Mouse (Mus musculus) hindbrain, embryonic 10.5 days (tissue): ENCODE measurements around the gene Gm35315. TPM values are rescaled to one million over a fixed set of nuclear protein-coding genes. Genes with fewer than 3 reads are reported as not detected.
A peak's percentile ranks its signal among the peaks of the same experiment; 100 is the strongest.
"Not testable (repeated sequence)": the region's sequence is repeated elsewhere in the genome, so short reads cannot be mapped to it uniquely, and the experiment has no call there.

Experiments
- DNase-seq: peaks from one replicate; pipeline ENCODE4 v3.0.0-alpha.2; 2017; ENCODE audit warnings: low spot score
- H3K27ac ChIP-seq: fragments of 300-500 bp; sonication (generic); 2 replicates; pipeline ENCODE4 v1.5.1; 2016; ENCODE audit warnings: mild to moderate bottlenecking, moderate library complexity
- H3K27me3 ChIP-seq: fragments of 300-500 bp; sonication (generic); 2 replicates; pipeline ENCODE4 v1.6.1; 2016; ENCODE audit warnings: mild to moderate bottlenecking; ENCODE audit not compliant: poor library complexity, insufficient read depth, severe bottlenecking
- H3K36me3 ChIP-seq: fragments of 300-500 bp; sonication (generic); 2 replicates; pipeline ENCODE4 v1.6.1; 2016; ENCODE audit warnings: mild to moderate bottlenecking, moderate library complexity
- H3K4me1 ChIP-seq: fragments of 300-500 bp; sonication (generic); replicated peaks from 2 replicates; pipeline ENCODE4 v1.6.1; 2016; ENCODE audit warnings: mild to moderate bottlenecking
- H3K4me3 ChIP-seq: fragments of 300-500 bp; sonication (generic); 2 replicates; pipeline ENCODE4 v1.5.1; 2016; ENCODE audit warnings: mild to moderate bottlenecking, moderate library complexity
- H3K9me3 ChIP-seq: fragments of 300-500 bp; sonication (generic); 2 replicates; pipeline ENCODE4 v1.6.1; 2016; ENCODE audit warnings: mild to moderate bottlenecking, moderate library complexity
- WGBS: fragments of 180-500 bp; shearing (Covaris S2); methylation state at CpG from one replicate; pipeline ENCODE4 v1.1.7; 2016; 5-methylcytosine and 5-hydroxymethylcytosine counted together
- polyA plus RNA-seq: library from polyadenylated mRNA; unstranded; fragments of >200 nt; fragmentation: Nextera tagmentation; extraction: Ambion mirVana; gene quantifications from 2 replicates; pipeline ENCODE4 v1.2.1, GENCODE M21; 2016

Gm35315 gene
- polyA plus RNA-seq, 1 experiment from 2014 or later = 1.2 TPM

- no peak overlapping the region for H3K4me3 ChIP-seq
- WGBS = 39% methylated on average over 1 of the region's 1 CpGs
- 0 out of 2 replicates have a peak overlapping the region, but pooled peaks have one; percentile 9 for H3K27ac ChIP-seq
- H3K36me3 ChIP-seq = peaks cover 20% of the 10 kb centered on the region
- peaks cover 44% of the 10 kb centered on the region for H3K4me1 ChIP-seq
- H3K27me3 ChIP-seq = peaks cover 20% of the 10 kb centered on the region
- DNase-seq = no peak
- peaks cover 2% of the 10 kb centered on the region; the same call in 1 of the 2 replicates for H3K9me3 ChIP-seq
Observed at GRCm38 (mm10) chr5:110098991-110099477, 4.8 kb upstream of the Gm35315 start.

GRCm38 (mm10) chr5:110094847-110095213 is 610 bp upstream of the Gm35315 start:
- Histone ChIP-seq H3K4me1 (peaks cover 21% of the 10 kb centered on the region), H3K27me3 (no peaks in the 10 kb centered on the region; the same call in 1 of the 2 replicates), H3K9me3 (no peaks in the 10 kb centered on the region), H3K36me3 (no peaks in the 10 kb centered on the region), H3K27ac (peak overlapping the region; percentile 91), H3K4me3 (peak overlapping the region; percentile 63)
- DNase-seq = no peak
- 6% methylated on average over 4 of the region's 4 CpGs for WGBS

GRCm38 (mm10) chr5:110091546-110091945 is 2.7 kb downstream of the Gm35315 start:
- no peak for DNase-seq
- WGBS = 82% methylated on average over 2 of the region's 2 CpGs

GRCm38 (mm10) chr5:110086161-110086866 is 7.9 kb downstream of the Gm35315 start:
- Histone ChIP-seq H3K4me3 (no peak overlapping the region), H3K27ac (no peak overlapping the region), H3K27me3 (no peaks in the 10 kb centered on the region), H3K4me1 (no peaks in the 10 kb centered on the region), H3K9me3 (peaks cover 19% of the 10 kb centered on the region; the same call in 1 of the 2 replicates), H3K36me3 (no peaks in the 10 kb centered on the region)
- DNase-seq = no peak
- 32% methylated on average over 14 of the region's 14 CpGs for WGBS

More at GRCm38 (mm10) chr5:110091546-110091945, 2.7 kb downstream of the Gm35315 start:
- Histone ChIP-seq H3K27me3 (no peaks in the 10 kb centered on the region), H3K9me3 (0 out of 2 replicates have a peak, but pooled peaks cover under 1% of the 10 kb centered on the region), H3K27ac (no peak overlapping the region), H3K36me3 (no peaks in the 10 kb centered on the region), H3K4me1 (peaks cover 12% of the 10 kb centered on the region), H3K4me3 (no peak overlapping the region)

GRCm38 (mm10) chr5:110082961-110083360 is 11.3 kb downstream of the Gm35315 start:
- H3K4me1 ChIP-seq = no peaks in the 10 kb centered on the region
- no peak overlapping the region for H3K27ac ChIP-seq
- peaks cover 43% of the 10 kb centered on the region for H3K9me3 ChIP-seq
- H3K36me3 ChIP-seq = peaks cover 12% of the 10 kb centered on the region
- 85% methylated on average over 4 of the region's 4 CpGs for WGBS
- DNase-seq = no peak
- H3K27me3 ChIP-seq = no peaks in the 10 kb centered on the region
- no peak overlapping the region for H3K4me3 ChIP-seq

- H3K4me3 ChIP-seq, H3K36me3 ChIP-seq, H3K4me1 ChIP-seq, H3K27ac ChIP-seq, H3K27me3 ChIP-seq, DNase-seq: not testable (repeated sequence)
- whole genome bisulfite sequencing = 80% methylated on average over 2 of the region's 2 CpGs
- peaks cover 37% of the 10 kb centered on the region for H3K9me3 ChIP-seq
Observed at GRCm38 (mm10) chr5:110072413-110072812, 21.8 kb downstream of the Gm35315 start, which contains the start of gene Gm17655. Gene Gm17655 (minus strand): TSS chr5:110072513.

GRCm38 (mm10) chr5:110057637-110058408 is 36.4 kb downstream of the Gm35315 start:
- Histone ChIP-seq H3K36me3 (no peaks in the 10 kb centered on the region), H3K27me3 (no peaks in the 10 kb centered on the region), H3K4me1 (no peaks in the 10 kb centered on the region), H3K9me3 (peaks cover 13% of the 10 kb centered on the region; the same call in 1 of the 2 replicates), H3K4me3 (peak overlapping the region; percentile 68), H3K27ac (peak overlapping the region; percentile 87)
- peak; percentile 77 for DNase-seq
- 2% methylated on average over 19 of the region's 19 CpGs for WGBS

Other genes starting within 250 kb of the Gm35315 start
- gene Gm15446, start 171.0 kb downstream of the Gm35315 start, polyA plus RNA-seq = 0.61 and 0.98 TPM in 2 replicates
- gene Zfp932, start 97.9 kb downstream of the Gm35315 start, polyA plus RNA-seq = 18.0 and 21.0 TPM in 2 replicates
- 4.2 and 5.9 TPM in 2 replicates for gene Gm17655, start 21.9 kb downstream of the Gm35315 start, polyA plus RNA-seq
- gene Plcxd1, start 5.5 kb upstream of the Gm35315 start, polyA plus RNA-seq = 1.3 and 1.6 TPM in 2 replicates
- gene Gtpbp6, start 13.8 kb upstream of the Gm35315 start, polyA plus RNA-seq = 37.3 and 37.7 TPM in 2 replicates
- 5.8 and 6.1 TPM in 2 replicates for gene Zfp605, start 15.7 kb upstream of the Gm35315 start, polyA plus RNA-seq
- gene Chfr, start 41.4 kb upstream of the Gm35315 start, polyA plus RNA-seq = 59.0 and 63.8 TPM in 2 replicates
- 17.2 and 19.5 TPM in 2 replicates for gene Golga3, start 82.3 kb upstream of the Gm35315 start, polyA plus RNA-seq
- 29.6 and 30.4 TPM in 2 replicates for gene Ankle2, start 136.6 kb upstream of the Gm35315 start, polyA plus RNA-seq
- 92.7 and 98.0 TPM in 2 replicates for gene Pgam5, start 175.5 kb upstream of the Gm35315 start, polyA plus RNA-seq
- gene Pxmp2, start 191.8 kb upstream of the Gm35315 start, polyA plus RNA-seq = 12.1 and 14.4 TPM in 2 replicates
- gene Pole, start 191.9 kb upstream of the Gm35315 start, polyA plus RNA-seq = 33.4 and 44.2 TPM in 2 replicates
- 0.57 and 0.92 TPM in 2 replicates for gene P2rx2, start 248.8 kb upstream of the Gm35315 start, polyA plus RNA-seq